Mouse (Mus musculus) stomach, embryonic 15.5 days (tissue): Measurements from ENCODE around the gene Tti1. TPM values are rescaled to one million over a fixed set of nuclear protein-coding genes. Genes with fewer than 3 reads are reported as not detected.

Experiments
- ATAC-seq: fragments of 200-750 bp; cut with Nextera tagmentation; 2 replicates; pipeline ENCODE4 v1.8.0; 2017; ENCODE audit warnings: low read depth, moderate number of reproducible peaks, moderate TSS enrichment; ENCODE audit not compliant: insufficient read depth, low FRiP score
- H3K27ac ChIP-seq: fragments of 300-500 bp; sonication (generic); 2 replicates; pipeline ENCODE4 v1.5.1; 2015; ENCODE audit warnings: mild to moderate bottlenecking, inconsistent platforms
- H3K27me3 ChIP-seq: fragments of 300-500 bp; sonication (generic); replicated peaks from 2 replicates; pipeline ENCODE4 v1.6.1; 2015; ENCODE audit warnings: inconsistent platforms
- H3K36me3 ChIP-seq: fragments of 300-500 bp; sonication (generic); 2 replicates; pipeline ENCODE4 v1.6.1; 2015; ENCODE audit warnings: inconsistent platforms
- H3K4me1 ChIP-seq: fragments of 300-500 bp; sonication (generic); 2 replicates; pipeline ENCODE4 v1.6.1; 2015; ENCODE audit warnings: inconsistent platforms
- H3K4me2 ChIP-seq: fragments of 300-500 bp; sonication (generic); 2 replicates; pipeline ENCODE4 v1.6.1; 2015; ENCODE audit warnings: mild to moderate bottlenecking, inconsistent platforms
- H3K4me3 ChIP-seq: fragments of 300-500 bp; sonication (generic); replicated peaks from 2 replicates; pipeline ENCODE4 v1.5.1; 2015; ENCODE audit warnings: inconsistent platforms
- H3K9ac ChIP-seq: fragments of 300-500 bp; sonication (generic); 2 replicates; pipeline ENCODE4 v1.6.1; 2015; ENCODE audit warnings: inconsistent platforms
- H3K9me3 ChIP-seq: fragments of 300-500 bp; sonication (generic); 2 replicates; pipeline ENCODE4 v1.6.1; 2016; ENCODE audit warnings: inconsistent platforms
- WGBS: fragments of 180-500 bp; shearing (Covaris S2); methylation state at CpG from one replicate; pipeline ENCODE4 v1.1.7; 2015; 5-methylcytosine and 5-hydroxymethylcytosine counted together
- polyA plus RNA-seq: library from polyadenylated mRNA; unstranded; fragments of >200 nt; fragmentation: Nextera tagmentation; extraction: Ambion mirVana; gene quantifications from 2 replicates; pipeline ENCODE4 v1.2.1, GENCODE M21; 2015

Tti1 gene
- polyA plus RNA-seq, 1 experiment from 2014 or later = 18.2 TPM

GRCm38 (mm10) chr2:158036953-158037352 lies 8.7 kb upstream of the Tti1 start:
- 75% methylated on average over 7 of the region's 7 CpGs for WGBS

GRCm38 (mm10) chr2:158036408-158036807 lies 8.2 kb upstream of the Tti1 start:
- H3K36me3 ChIP-seq = peaks cover 14% of the 10 kb centered on the region
- H3K4me2 ChIP-seq = no peak overlapping the region
- no peaks in the 10 kb centered on the region for H3K27me3 ChIP-seq
- no peak for ATAC-seq
- no peak overlapping the region for H3K4me3 ChIP-seq
- H3K4me1 ChIP-seq = no peaks in the 10 kb centered on the region
- 82% methylated on average over 6 of the region's 6 CpGs for WGBS
- H3K27ac ChIP-seq = no peak overlapping the region
- no peak overlapping the region for H3K9ac ChIP-seq
- no peaks in the 10 kb centered on the region for H3K9me3 ChIP-seq

More at GRCm38 (mm10) chr2:158036953-158037352, 8.7 kb upstream of the Tti1 start:
- Histone ChIP-seq H3K36me3 (peaks cover 17% of the 10 kb centered on the region), H3K4me3 (no peak overlapping the region), H3K4me1 (no peaks in the 10 kb centered on the region), H3K9me3 (no peaks in the 10 kb centered on the region), H3K4me2 (no peak overlapping the region), H3K27me3 (no peaks in the 10 kb centered on the region), H3K27ac (no peak overlapping the region), H3K9ac (no peak overlapping the region)
- no peak for ATAC-seq

- Histone ChIP-seq H3K4me2 (no peak overlapping the region), H3K9ac (no peak overlapping the region), H3K27me3 (no peaks in the 10 kb centered on the region), H3K36me3 (peaks cover 12% of the 10 kb centered on the region), H3K27ac (no peak overlapping the region), H3K4me3 (no peak overlapping the region), H3K4me1 (peaks cover 6% of the 10 kb centered on the region; the same call in 1 of the 2 replicates), H3K9me3 (no peaks in the 10 kb centered on the region)
- WGBS = 87% methylated on average over 2 of the region's 2 CpGs
- ATAC-seq = no peak
Observed at GRCm38 (mm10) chr2:158035813-158036212, 7.6 kb upstream of the Tti1 start.

- no peaks in the 10 kb centered on the region for H3K27me3 ChIP-seq
- 67% methylated on average over 7 of the region's 7 CpGs for WGBS
- peaks cover 2% of the 10 kb centered on the region; the same call in 1 of the 2 replicates for H3K36me3 ChIP-seq
- no peak overlapping the region for H3K27ac ChIP-seq
- no peaks in the 10 kb centered on the region for H3K9me3 ChIP-seq
- ATAC-seq = no peak
- H3K9ac ChIP-seq = no peak overlapping the region
- peak overlapping the region; percentile 78 for H3K4me2 ChIP-seq
- peak overlapping the region; percentile 97 for H3K4me3 ChIP-seq
- H3K4me1 ChIP-seq = peaks cover 13% of the 10 kb centered on the region
Observed at GRCm38 (mm10) chr2:158030007-158030406, 1.8 kb upstream of the Tti1 start.

- H3K27ac ChIP-seq = peak overlapping the region; percentile 97
- 1% methylated on average over 16 of the region's 16 CpGs for WGBS
- no peak for ATAC-seq
Observed at GRCm38 (mm10) chr2:158027855-158028353, 329 bp downstream of the Tti1 start.

GRCm38 (mm10) chr2:158017330-158017729 lies 10.9 kb downstream of the Tti1 start:
- Histone ChIP-seq H3K36me3 (no peaks in the 10 kb centered on the region), H3K4me1 (no peaks in the 10 kb centered on the region), H3K27me3 (no peaks in the 10 kb centered on the region), H3K27ac (no peak overlapping the region), H3K4me3 (no peak overlapping the region), H3K9me3 (no peaks in the 10 kb centered on the region), H3K9ac (no peak overlapping the region), H3K4me2 (no peak overlapping the region)
- 83% methylated on average over 4 of the region's 4 CpGs for WGBS
- ATAC-seq = no peak

More at GRCm38 (mm10) chr2:158027855-158028353, 329 bp downstream of the Tti1 start:
- H3K9ac ChIP-seq = peak overlapping the region; percentile 69
- peaks cover 2% of the 10 kb centered on the region; the same call in 1 of the 2 replicates for H3K36me3 ChIP-seq
- H3K27me3 ChIP-seq = no peaks in the 10 kb centered on the region
- H3K4me3 ChIP-seq = peak overlapping the region; percentile 97
- H3K4me2 ChIP-seq = peak overlapping the region; percentile 78
- peaks cover 13% of the 10 kb centered on the region for H3K4me1 ChIP-seq
- no peaks in the 10 kb centered on the region for H3K9me3 ChIP-seq

- H3K9me3 ChIP-seq = no peaks in the 10 kb centered on the region
- H3K27ac ChIP-seq = no peak overlapping the region
- peaks cover 5% of the 10 kb centered on the region; the same call in 1 of the 2 replicates for H3K4me1 ChIP-seq
- H3K36me3 ChIP-seq = peaks cover 10% of the 10 kb centered on the region; the same call in 1 of the 2 replicates
- no peaks in the 10 kb centered on the region for H3K27me3 ChIP-seq
- ATAC-seq = no peak
- WGBS = 79% methylated on average over 3 of the region's 3 CpGs
- no peak overlapping the region for H3K4me3 ChIP-seq
- no peak overlapping the region for H3K4me2 ChIP-seq
- no peak overlapping the region for H3K9ac ChIP-seq
Observed at GRCm38 (mm10) chr2:158012608-158013007, 15.6 kb downstream of the Tti1 start.

GRCm38 (mm10) chr2:158009373-158009772 lies 18.9 kb downstream of the Tti1 start:
- H3K4me2 ChIP-seq = no peak overlapping the region
- H3K4me1 ChIP-seq = peaks cover 5% of the 10 kb centered on the region; the same call in 1 of the 2 replicates
- WGBS = 80% methylated on average over 7 of the region's 7 CpGs
- no peak overlapping the region for H3K9ac ChIP-seq
- no peaks in the 10 kb centered on the region for H3K27me3 ChIP-seq
- no peak overlapping the region for H3K27ac ChIP-seq
- ATAC-seq = no peak
- peaks cover 14% of the 10 kb centered on the region; the same call in 1 of the 2 replicates for H3K36me3 ChIP-seq
- no peaks in the 10 kb centered on the region for H3K9me3 ChIP-seq
- no peak overlapping the region for H3K4me3 ChIP-seq

- Histone ChIP-seq H3K9ac (no peak overlapping the region), H3K27ac (no peak overlapping the region), H3K36me3 (peaks cover 14% of the 10 kb centered on the region; the same call in 1 of the 2 replicates), H3K4me3 (no peak overlapping the region), H3K4me1 (peaks cover 5% of the 10 kb centered on the region; the same call in 1 of the 2 replicates), H3K9me3 (no peaks in the 10 kb centered on the region), H3K4me2 (no peak overlapping the region), H3K27me3 (no peaks in the 10 kb centered on the region)
- WGBS = 96% methylated on average over 4 of the region's 4 CpGs
- no peak for ATAC-seq
Observed at GRCm38 (mm10) chr2:158005641-158006040, 22.6 kb downstream of the Tti1 start.

- no peak overlapping the region for H3K9ac ChIP-seq
- no peaks in the 10 kb centered on the region for H3K27me3 ChIP-seq
- WGBS = 63% methylated on average over 6 of the region's 6 CpGs
- no peaks in the 10 kb centered on the region for H3K9me3 ChIP-seq
- H3K27ac ChIP-seq = peak overlapping the region; percentile 65
- ATAC-seq = no peak
- peaks cover 14% of the 10 kb centered on the region; the same call in 1 of the 2 replicates for H3K36me3 ChIP-seq
- no peak overlapping the region for H3K4me3 ChIP-seq
- H3K4me1 ChIP-seq = peaks cover 5% of the 10 kb centered on the region; the same call in 1 of the 2 replicates
- H3K4me2 ChIP-seq = no peak overlapping the region
Observed at GRCm38 (mm10) chr2:158004620-158005019, 23.6 kb downstream of the Tti1 start.

- Histone ChIP-seq H3K27ac (no peak overlapping the region), H3K4me1 (no peaks in the 10 kb centered on the region), H3K9me3 (no peaks in the 10 kb centered on the region), H3K9ac (no peak overlapping the region), H3K36me3 (peaks cover 5% of the 10 kb centered on the region; the same call in 1 of the 2 replicates), H3K4me3 (no peak overlapping the region), H3K4me2 (no peak overlapping the region), H3K27me3 (no peaks in the 10 kb centered on the region)
- WGBS = 80% methylated on average over 3 of the region's 3 CpGs
- ATAC-seq = no peak
Observed at GRCm38 (mm10) chr2:157998817-157999216, 29.4 kb downstream of the Tti1 start.

- no peaks in the 10 kb centered on the region for H3K9me3 ChIP-seq
- no peak overlapping the region for H3K9ac ChIP-seq
- no peak for ATAC-seq
- H3K27ac ChIP-seq = no peak overlapping the region
- H3K4me3 ChIP-seq = no peak overlapping the region
- H3K4me2 ChIP-seq = no peak overlapping the region
- WGBS = 95% methylated on average over 4 of the region's 4 CpGs
- H3K4me1 ChIP-seq = no peaks in the 10 kb centered on the region
- H3K27me3 ChIP-seq = no peaks in the 10 kb centered on the region
- peaks cover 13% of the 10 kb centered on the region; the same call in 1 of the 2 replicates for H3K36me3 ChIP-seq
Observed at GRCm38 (mm10) chr2:157992501-157992900, 35.7 kb downstream of the Tti1 start.
